Mouse (Mus musculus) ES-Bruce4 (cell line): ENCODE results near the gene Fus.
"Not testable (repeated sequence)": the region's sequence is repeated elsewhere in the genome, so short reads cannot be mapped to it uniquely, and the experiment has no call there.

Source experiments
- CTCF ChIP-seq: IDR thresholded peaks from one replicate; pipeline ENCODE4 v1.8.1; 2011; ENCODE audit warnings: low read depth, low read length
- EP300 ChIP-seq: IDR thresholded peaks from 2 replicates; pipeline ENCODE4 v1.6.1; 2011; ENCODE audit warnings: low read depth, low read length; ENCODE audit not compliant: insufficient read depth
- POLR2A ChIP-seq: IDR thresholded peaks from one replicate; pipeline ENCODE4 v1.8.1; 2011; ENCODE audit warnings: low read length; ENCODE audit not compliant: insufficient read depth

- not testable (repeated sequence) for TF ChIP-seq EP300, POLR2A, CTCF
Measured at GRCm38 (mm10) chr7:127942097-127942496, 25.2 kb upstream of the Fus start.
